Comparison of ENCODE assay signal across 19 mouse cellular contexts in the genomic region with DNA sequence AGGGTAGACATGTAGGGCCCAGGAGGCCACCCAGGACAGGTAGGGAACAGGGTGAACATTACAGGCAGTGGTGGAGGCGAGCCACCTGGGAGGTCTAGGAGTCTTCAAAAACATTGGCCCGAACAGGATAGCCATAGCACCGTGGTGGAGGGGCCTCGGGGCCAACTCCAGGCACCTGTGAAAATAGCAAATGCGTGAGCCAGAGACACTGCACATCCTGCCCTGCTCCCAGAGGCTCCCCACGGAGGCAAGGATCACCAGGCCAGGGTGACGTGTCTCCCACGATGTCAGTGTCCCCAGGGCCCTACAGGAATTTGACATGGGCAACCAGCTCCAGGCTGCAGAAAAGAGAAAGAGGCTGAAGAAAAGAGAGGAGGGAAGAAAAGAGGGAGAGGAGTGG. TPM values are rescaled to one million over a fixed set of nuclear protein-coding genes. Genes with fewer than 3 reads are reported as not detected.
"Had no signal": no experiment of that assay in that cellular context is flagged by ENCODE, and none has a peak within 500 bp of the region (broad histone marks: within the 10 kb centered on the region; RNA-seq: fewer than 3 reads in every experiment).

No protein-coding gene starts in this region.

- H3K4me3 ChIP-seq: left cerebral cortex, adult 2 months; limb, embryonic 10.5 days; liver, embryonic 15.5 days; megakaryocyte, embryonic 14.5 days; neural tube, embryonic 12.5 days had no signal

- H3K4me1 ChIP-seq: liver, embryonic 15.5 days; megakaryocyte, embryonic 14.5 days had no signal

- H3K4me2 ChIP-seq: liver, embryonic 11.5 days; liver, embryonic 15.5 days; lung, embryonic 14.5 days; neural tube, embryonic 12.5 days had no signal

- DNase-seq: kidney, adult 8-10 months; kidney, postnatal 25 days; lung, postnatal 10 days; retina, postnatal 1 day; right cerebral cortex, postnatal 4 days; spleen, adult 18-20 months; thymus, postnatal 36 days had no signal

- H3K36me3 ChIP-seq: limb, embryonic 10.5 days; liver, embryonic 15.5 days; neural tube, embryonic 12.5 days had no signal

- H3K27ac ChIP-seq: left cerebral cortex, adult 2 months; liver, embryonic 15.5 days; macrophage; neural tube, embryonic 12.5 days had no signal

- H3K9ac ChIP-seq: liver, embryonic 15.5 days; lung, embryonic 14.5 days; neural tube, embryonic 12.5 days had no signal

- H3K27me3 ChIP-seq: liver, embryonic 15.5 days; neural tube, embryonic 12.5 days had no signal

- H3K9me3 ChIP-seq: limb, embryonic 10.5 days; liver, embryonic 15.5 days; megakaryocyte, embryonic 14.5 days; neural tube, embryonic 12.5 days had no signal

RNA-seq across cellular contexts. Expression of a gene that starts 16.1 kb away (rescaled TPM):
- total RNA-seq: layer of hippocampus, postnatal 25 days; left cerebral cortex, adult 2 months; left cerebral cortex, postnatal 14 days; monocyte, adult 5-6 weeks; neutrophil, adult 5-6 weeks had no signal
- polyA plus RNA-seq: macrophage had no signal
